Mouse (Mus musculus): ENCODE data around the gene P4ha2. TPM values are rescaled to one million over a fixed set of nuclear protein-coding genes. Genes with fewer than 3 reads are reported as not detected.
A peak's percentile ranks its signal among the peaks of the same experiment; 100 is the strongest.

P4ha2 gene
- polyA plus RNA-seq, 1 experiment from 2014 or later = 18.2 TPM

DNA sequence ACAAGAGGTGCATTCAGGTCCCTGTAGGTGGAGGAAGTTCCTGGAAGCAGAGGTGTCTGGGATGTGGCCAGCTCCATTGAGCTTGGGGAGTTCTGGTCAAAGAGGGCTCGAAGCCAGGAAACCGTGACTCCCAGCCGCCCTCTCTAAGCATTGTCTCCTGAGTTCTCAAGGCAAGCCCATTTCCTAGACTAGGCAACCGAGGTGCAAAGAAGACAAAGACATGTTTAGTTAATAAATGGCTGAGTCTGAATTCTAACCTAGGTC is 34.0 kb upstream of the P4ha2 start:
- Histone ChIP-seq H3K36me3 (ENCODE audit: control insufficient read depth, insufficient read depth, low read length) (no peaks in the 10 kb centered on the region), H3K4me1 (replicated peaks; ENCODE audit: control insufficient read depth, insufficient read depth, low read length) (no peaks in the 10 kb centered on the region), H3K9me3 (ENCODE audit: control insufficient read depth, low read length) (no peaks in the 10 kb centered on the region), H3K4me2 (replicated peaks; ENCODE audit: low read depth, low read length) (no peak overlapping the region), H3K9ac (ENCODE audit: low read depth, low read length) (no peak overlapping the region), H3K27me3 (ENCODE audit: control insufficient read depth, insufficient read depth, low read length) (no peaks in the 10 kb centered on the region), H3K4me3 (ENCODE audit: low read depth, low read length) (no peak overlapping the region), H3K27ac (ENCODE audit: low read depth, low read length) (no peak overlapping the region)
- WGBS = 89% methylated on average over 4 of the region's 4 CpGs
- ATAC-seq (ENCODE audit: low FRiP score) = no peak
- no peak for DNase-seq (ENCODE audit: low spot score)

DNA sequence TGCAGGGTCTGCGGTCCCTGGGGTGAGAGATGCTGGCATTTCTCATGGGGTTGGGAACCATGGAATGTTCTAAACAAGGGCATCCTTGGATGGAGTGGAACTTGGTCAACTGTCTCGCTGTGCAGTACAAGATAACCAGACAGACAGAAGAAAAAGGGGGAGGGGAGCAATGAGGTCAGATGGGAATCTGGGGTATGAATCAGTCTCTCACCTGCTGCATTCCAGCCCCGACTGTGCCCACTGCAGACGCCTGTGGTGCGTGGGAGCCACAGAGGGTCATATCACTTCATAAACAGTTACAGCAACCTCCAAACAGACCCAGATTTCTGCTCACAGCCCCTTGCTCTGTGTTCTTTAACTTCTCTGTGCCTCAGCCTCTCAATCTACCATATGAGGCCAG is 33.5 kb upstream of the P4ha2 start:
- no peak for DNase-seq (ENCODE audit: low spot score)
- Histone ChIP-seq H3K27ac (ENCODE audit: low read depth, low read length) (no peak overlapping the region), H3K36me3 (ENCODE audit: control insufficient read depth, insufficient read depth, low read length) (no peaks in the 10 kb centered on the region), H3K9me3 (ENCODE audit: control insufficient read depth, low read length) (no peaks in the 10 kb centered on the region), H3K4me3 (ENCODE audit: low read depth, low read length) (no peak overlapping the region), H3K4me1 (replicated peaks; ENCODE audit: control insufficient read depth, insufficient read depth, low read length) (no peaks in the 10 kb centered on the region), H3K4me2 (replicated peaks; ENCODE audit: low read depth, low read length) (no peak overlapping the region), H3K9ac (ENCODE audit: low read depth, low read length) (no peak overlapping the region), H3K27me3 (ENCODE audit: control insufficient read depth, insufficient read depth, low read length) (no peaks in the 10 kb centered on the region)
- no peak for ATAC-seq (ENCODE audit: low FRiP score)
- WGBS = 83% methylated on average over 5 of the region's 5 CpGs

DNA sequence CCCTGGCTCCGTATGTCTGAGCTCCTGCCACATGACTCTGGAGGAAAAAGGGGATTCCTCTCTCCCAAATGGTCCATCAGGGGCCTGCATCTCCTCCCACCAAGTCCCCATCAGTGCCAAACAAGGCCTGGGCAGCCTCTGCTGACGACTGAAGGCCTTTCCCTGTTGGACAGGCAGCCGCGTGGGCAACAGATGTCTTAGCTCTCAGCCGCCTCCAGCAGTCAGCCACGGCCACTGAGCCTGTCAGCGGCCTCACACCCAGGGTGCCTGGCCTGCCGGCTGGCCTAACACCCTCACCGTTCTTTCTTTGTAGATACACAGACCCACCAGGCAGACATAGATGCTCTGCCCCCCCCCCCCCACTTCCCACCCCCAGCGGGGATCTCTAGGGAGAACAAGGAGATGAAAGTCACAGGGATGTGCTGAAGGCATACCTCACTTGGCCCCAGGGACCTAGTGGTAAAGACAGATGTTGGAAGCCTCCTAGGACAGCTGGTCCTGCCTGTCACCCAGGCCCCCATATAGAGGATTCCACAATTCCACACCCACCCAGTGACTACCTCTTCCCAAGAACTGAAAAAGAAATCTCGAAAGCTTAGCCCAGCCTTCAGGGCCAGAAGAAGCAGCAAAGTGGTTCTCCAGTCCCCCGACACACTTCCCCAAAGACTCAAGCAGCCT is 32.4 kb upstream of the P4ha2 start:
- Histone ChIP-seq H3K4me1 (replicated peaks; ENCODE audit: control insufficient read depth, insufficient read depth, low read length) (no peaks in the 10 kb centered on the region), H3K4me3 (ENCODE audit: low read depth, low read length) (peak overlapping the region; percentile 54; the same call in 1 of the 2 replicates), H3K4me2 (replicated peaks; ENCODE audit: low read depth, low read length) (peak overlapping the region; percentile 72; the same call in 1 of the 2 replicates), H3K9ac (ENCODE audit: low read depth, low read length) (0 out of 2 replicates have a peak overlapping the region, but pooled peaks have one; percentile 19), H3K27me3 (ENCODE audit: control insufficient read depth, insufficient read depth, low read length) (no peaks in the 10 kb centered on the region), H3K9me3 (ENCODE audit: control insufficient read depth, low read length) (no peaks in the 10 kb centered on the region), H3K36me3 (ENCODE audit: control insufficient read depth, insufficient read depth, low read length) (no peaks in the 10 kb centered on the region), H3K27ac (ENCODE audit: low read depth, low read length) (no peak overlapping the region)
- peak; percentile 41; the same call in 1 of the 2 replicates for ATAC-seq (ENCODE audit: low FRiP score)
- DNase-seq (ENCODE audit: low spot score) = peak; percentile 50
- WGBS = 29% methylated on average over 12 of the region's 12 CpGs

DNA sequence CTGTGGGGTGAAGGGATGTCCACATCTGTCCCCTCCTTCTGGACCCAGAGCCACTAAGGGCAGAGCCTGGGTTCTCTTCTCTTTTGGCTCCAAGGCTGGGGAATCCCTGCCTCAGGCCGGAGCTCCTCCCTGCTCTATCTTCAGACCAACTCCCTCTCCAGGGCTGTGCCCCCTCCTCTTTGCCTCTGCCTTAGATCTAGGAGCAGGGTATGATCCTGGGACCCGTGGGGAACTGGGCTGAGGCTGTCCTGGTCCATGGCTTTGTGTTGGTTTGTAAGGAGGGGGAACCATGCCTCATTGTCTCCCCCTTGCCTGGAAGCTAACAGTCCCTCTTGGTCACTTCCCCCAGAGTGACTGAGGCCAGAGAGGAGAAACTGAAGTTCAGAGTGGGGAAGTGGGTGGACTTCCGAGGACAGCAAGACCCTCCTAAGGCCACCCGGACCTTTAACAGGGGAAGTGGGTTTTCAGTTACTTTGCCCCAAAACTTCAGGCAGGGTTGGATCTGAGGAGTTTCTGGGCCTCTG is 31.8 kb upstream of the P4ha2 start:
- H3K27ac ChIP-seq (ENCODE audit: low read depth, low read length) = no peak overlapping the region
- H3K4me1 ChIP-seq (replicated peaks; ENCODE audit: control insufficient read depth, insufficient read depth, low read length) = no peaks in the 10 kb centered on the region
- peak overlapping the region; percentile 75; the same call in 1 of the 2 replicates for H3K9ac ChIP-seq (ENCODE audit: low read depth, low read length)
- peak overlapping the region; percentile 54 for H3K4me3 ChIP-seq (ENCODE audit: low read depth, low read length)
- DNase-seq (ENCODE audit: low spot score) (peak; percentile 29), ATAC-seq (ENCODE audit: low FRiP score) (no peak)
- 43% methylated on average over 4 of the region's 4 CpGs for WGBS
- peak overlapping the region; percentile 72 for H3K4me2 ChIP-seq (replicated peaks; ENCODE audit: low read depth, low read length)
- no peaks in the 10 kb centered on the region for H3K27me3 ChIP-seq (ENCODE audit: control insufficient read depth, insufficient read depth, low read length)
- H3K36me3 ChIP-seq (ENCODE audit: control insufficient read depth, insufficient read depth, low read length) = no peaks in the 10 kb centered on the region
- H3K9me3 ChIP-seq (ENCODE audit: control insufficient read depth, low read length) = no peaks in the 10 kb centered on the region

DNA sequence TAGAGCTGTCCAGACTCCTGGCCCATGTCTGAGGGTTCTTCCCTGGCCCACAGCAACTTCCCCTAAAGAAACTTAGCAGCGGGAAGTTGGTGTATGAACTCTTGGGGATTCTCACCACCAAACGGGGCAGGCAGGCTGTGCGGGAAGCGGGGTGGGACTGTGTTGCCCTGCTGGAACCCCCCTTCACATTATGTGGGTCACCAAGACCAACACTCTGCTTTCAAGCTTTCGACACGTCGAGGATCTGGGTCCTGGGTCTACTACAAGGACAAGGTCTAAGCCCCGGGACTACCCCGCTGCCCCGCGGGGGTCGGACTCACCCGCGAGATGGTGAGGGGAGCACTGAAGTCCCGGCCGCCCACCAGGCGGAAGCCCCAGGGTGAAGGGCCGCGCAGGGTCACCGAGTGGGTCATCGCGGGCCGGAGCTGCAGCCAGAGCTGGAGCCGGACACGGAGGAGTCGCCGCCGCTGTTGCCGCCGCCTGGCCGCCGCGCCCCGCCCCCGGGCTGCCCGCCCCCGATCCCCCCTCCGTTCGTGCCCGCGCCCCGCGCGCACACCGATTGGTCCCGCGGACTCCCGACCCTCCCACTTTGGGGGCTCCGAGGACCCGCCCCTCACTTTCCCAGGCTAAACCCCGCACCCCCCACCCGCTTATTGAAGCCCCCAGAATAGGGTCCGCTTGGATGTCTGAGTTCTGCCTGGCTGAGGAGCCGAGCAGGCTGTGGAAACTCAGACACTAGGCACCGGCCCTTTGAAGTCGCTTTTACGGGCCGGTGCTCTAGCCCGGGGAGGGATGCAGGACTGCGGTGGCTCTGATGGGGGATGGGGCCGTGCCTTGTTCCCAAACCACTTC is 31.1 kb upstream of the P4ha2 start, which contains the start of gene Pdlim4:
Pdlim4 (minus strand) TSS at position 495 of the 852 bp plus-strand sequence.
- 3% methylated on average over 35 of the region's 61 CpGs for WGBS
- DNase-seq (ENCODE audit: low spot score) (peak; percentile 76), ATAC-seq (ENCODE audit: low FRiP score) (peak; percentile 69)
- no peaks in the 10 kb centered on the region for H3K4me1 ChIP-seq (replicated peaks; ENCODE audit: control insufficient read depth, insufficient read depth, low read length)
- no peaks in the 10 kb centered on the region for H3K36me3 ChIP-seq (ENCODE audit: control insufficient read depth, insufficient read depth, low read length)
- H3K27ac ChIP-seq (ENCODE audit: low read depth, low read length) = 0 out of 2 replicates have a peak within 1 kb of the TSS, but pooled peaks have one; percentile 7
- H3K4me2 ChIP-seq (replicated peaks; ENCODE audit: low read depth, low read length) = peak within 1 kb of the TSS; percentile 72
- H3K4me3 ChIP-seq (ENCODE audit: low read depth, low read length) = peak within 1 kb of the TSS; percentile 54
- no peaks in the 10 kb centered on the region for H3K27me3 ChIP-seq (ENCODE audit: control insufficient read depth, insufficient read depth, low read length)
- H3K9ac ChIP-seq (ENCODE audit: low read depth, low read length) = peak within 1 kb of the TSS; percentile 75
- no peaks in the 10 kb centered on the region for H3K9me3 ChIP-seq (ENCODE audit: control insufficient read depth, low read length)

DNA sequence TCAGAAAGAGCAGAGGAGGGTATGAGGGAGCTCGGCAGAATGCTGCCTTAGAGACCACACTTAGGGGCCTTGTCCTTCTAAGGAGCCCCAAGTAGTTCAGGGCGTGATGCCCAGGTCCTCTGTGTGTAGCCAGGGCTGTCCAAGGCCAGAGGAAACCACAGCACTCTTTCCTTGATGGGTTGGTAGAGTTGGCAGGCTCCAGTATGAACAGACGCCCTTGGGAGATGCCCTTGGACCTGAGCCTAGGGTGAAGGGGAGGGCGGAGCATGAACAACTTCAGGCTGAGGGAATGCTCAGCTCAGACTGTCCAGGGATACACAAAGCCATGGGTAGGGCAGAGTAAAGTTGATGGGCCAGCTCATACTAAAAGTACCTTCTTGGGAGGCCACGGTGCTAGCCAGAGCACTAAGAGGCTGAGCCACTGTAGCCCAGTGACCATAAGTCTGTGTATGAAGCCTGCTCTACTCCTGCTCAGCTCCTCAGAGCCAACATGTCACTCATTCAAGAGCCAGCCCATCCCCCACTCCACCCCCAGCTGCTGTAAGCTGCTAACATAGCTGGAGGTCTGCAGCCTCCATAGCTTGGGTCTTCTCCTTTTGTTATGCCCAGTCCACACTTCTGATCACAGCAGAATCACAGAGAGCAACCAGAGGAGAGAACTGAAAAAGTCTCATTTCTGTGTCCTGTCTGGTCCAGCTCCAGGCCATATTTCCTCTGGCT is 28.0 kb upstream of the P4ha2 start:
- H3K4me1 ChIP-seq (replicated peaks; ENCODE audit: control insufficient read depth, insufficient read depth, low read length) = no peaks in the 10 kb centered on the region
- DNase-seq (ENCODE audit: low spot score) (no peak), ATAC-seq (ENCODE audit: low FRiP score) (no peak)
- H3K36me3 ChIP-seq (ENCODE audit: control insufficient read depth, insufficient read depth, low read length) = no peaks in the 10 kb centered on the region
- H3K27me3 ChIP-seq (ENCODE audit: control insufficient read depth, insufficient read depth, low read length) = no peaks in the 10 kb centered on the region
- H3K9me3 ChIP-seq (ENCODE audit: control insufficient read depth, low read length) = no peaks in the 10 kb centered on the region
- no peak overlapping the region for H3K9ac ChIP-seq (ENCODE audit: low read depth, low read length)
- no peak overlapping the region for H3K4me3 ChIP-seq (ENCODE audit: low read depth, low read length)
- H3K4me2 ChIP-seq (replicated peaks; ENCODE audit: low read depth, low read length) = no peak overlapping the region
- H3K27ac ChIP-seq (ENCODE audit: low read depth, low read length) = no peak overlapping the region
- 92% methylated on average over 5 of the region's 5 CpGs for WGBS

DNA sequence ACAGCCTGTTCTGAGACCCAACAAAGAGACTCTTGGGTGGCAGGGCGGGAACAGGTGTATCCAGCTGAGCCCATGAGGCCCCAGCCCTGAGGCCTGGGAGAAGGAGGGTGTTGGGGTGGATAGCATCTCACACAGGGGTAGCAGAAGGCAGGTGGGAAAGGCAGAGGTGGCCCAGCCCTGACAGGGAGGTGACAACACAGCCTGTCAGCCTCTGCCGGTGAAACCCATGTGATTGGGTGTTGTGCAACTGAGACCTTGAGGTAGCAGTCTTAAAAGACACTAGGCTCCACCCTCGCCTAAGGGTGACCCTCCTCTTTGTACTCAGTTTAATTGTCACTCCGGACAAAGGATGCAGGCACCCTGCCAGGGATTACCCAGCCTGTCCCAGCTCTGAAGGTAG is 26.6 kb upstream of the P4ha2 start:
- Histone ChIP-seq H3K27ac (ENCODE audit: low read depth, low read length) (no peak overlapping the region), H3K9ac (ENCODE audit: low read depth, low read length) (no peak overlapping the region), H3K4me2 (replicated peaks; ENCODE audit: low read depth, low read length) (no peak overlapping the region), H3K36me3 (ENCODE audit: control insufficient read depth, insufficient read depth, low read length) (no peaks in the 10 kb centered on the region), H3K27me3 (ENCODE audit: control insufficient read depth, insufficient read depth, low read length) (no peaks in the 10 kb centered on the region), H3K4me1 (replicated peaks; ENCODE audit: control insufficient read depth, insufficient read depth, low read length) (no peaks in the 10 kb centered on the region), H3K9me3 (ENCODE audit: control insufficient read depth, low read length) (no peaks in the 10 kb centered on the region), H3K4me3 (ENCODE audit: low read depth, low read length) (no peak overlapping the region)
- ATAC-seq (ENCODE audit: low FRiP score) (no peak), DNase-seq (ENCODE audit: low spot score) (no peak)
- WGBS = 44% methylated on average over 4 of the region's 4 CpGs

DNA sequence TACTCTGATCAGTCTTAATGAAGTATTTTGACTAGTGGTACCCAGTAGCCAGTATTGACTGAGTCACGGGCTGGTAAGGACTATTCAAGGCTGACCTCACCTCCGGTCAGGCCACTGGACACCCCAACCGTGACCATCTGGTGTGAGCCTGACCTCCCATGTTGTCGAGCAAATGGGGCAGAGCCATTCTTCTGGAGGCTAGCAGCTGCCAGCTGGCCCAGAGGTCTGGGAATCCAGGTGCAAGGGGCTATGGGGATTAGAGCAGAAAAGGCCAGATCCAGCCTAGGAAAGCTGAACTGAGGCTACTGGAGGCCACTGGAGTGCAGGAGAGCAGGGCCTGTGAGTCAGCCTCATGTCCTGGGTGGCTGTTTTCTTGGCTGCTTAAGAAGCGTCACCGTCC is 24.5 kb upstream of the P4ha2 start:
- 63% methylated on average over 6 of the region's 6 CpGs for WGBS
- H3K27ac ChIP-seq (ENCODE audit: low read depth, low read length) = no peak overlapping the region
- no peak overlapping the region for H3K4me3 ChIP-seq (ENCODE audit: low read depth, low read length)
- H3K9me3 ChIP-seq (ENCODE audit: control insufficient read depth, low read length) = no peaks in the 10 kb centered on the region
- H3K4me1 ChIP-seq (replicated peaks; ENCODE audit: control insufficient read depth, insufficient read depth, low read length) = no peaks in the 10 kb centered on the region
- no peak for ATAC-seq (ENCODE audit: low FRiP score)
- no peak overlapping the region for H3K4me2 ChIP-seq (replicated peaks; ENCODE audit: low read depth, low read length)
- no peaks in the 10 kb centered on the region for H3K27me3 ChIP-seq (ENCODE audit: control insufficient read depth, insufficient read depth, low read length)
- DNase-seq (ENCODE audit: low spot score) = no peak
- no peaks in the 10 kb centered on the region for H3K36me3 ChIP-seq (ENCODE audit: control insufficient read depth, insufficient read depth, low read length)
- H3K9ac ChIP-seq (ENCODE audit: low read depth, low read length) = no peak overlapping the region

All from hindbrain, embryonic 11.5 days (tissue).